Mouse (Mus musculus) kidney, adult 2 months (tissue): ENCODE data around the gene Ogfr.

Source experiments
- CTCF ChIP-seq: fragments of 200-500 bp; conservative IDR thresholded peaks from 2 replicates; pipeline ENCODE4 v1.5.1; 2011; ENCODE audit warnings: low read depth, mild to moderate bottlenecking, control low read depth, low read length, moderate library complexity, mixed read lengths; ENCODE audit not compliant: insufficient read depth, insufficient read length
- POLR2A ChIP-seq: fragments of 200-500 bp; IDR thresholded peaks from one replicate; pipeline ENCODE4 v1.6.1; 2011; ENCODE audit warnings: low read depth, low read length, control low read depth

DNA sequence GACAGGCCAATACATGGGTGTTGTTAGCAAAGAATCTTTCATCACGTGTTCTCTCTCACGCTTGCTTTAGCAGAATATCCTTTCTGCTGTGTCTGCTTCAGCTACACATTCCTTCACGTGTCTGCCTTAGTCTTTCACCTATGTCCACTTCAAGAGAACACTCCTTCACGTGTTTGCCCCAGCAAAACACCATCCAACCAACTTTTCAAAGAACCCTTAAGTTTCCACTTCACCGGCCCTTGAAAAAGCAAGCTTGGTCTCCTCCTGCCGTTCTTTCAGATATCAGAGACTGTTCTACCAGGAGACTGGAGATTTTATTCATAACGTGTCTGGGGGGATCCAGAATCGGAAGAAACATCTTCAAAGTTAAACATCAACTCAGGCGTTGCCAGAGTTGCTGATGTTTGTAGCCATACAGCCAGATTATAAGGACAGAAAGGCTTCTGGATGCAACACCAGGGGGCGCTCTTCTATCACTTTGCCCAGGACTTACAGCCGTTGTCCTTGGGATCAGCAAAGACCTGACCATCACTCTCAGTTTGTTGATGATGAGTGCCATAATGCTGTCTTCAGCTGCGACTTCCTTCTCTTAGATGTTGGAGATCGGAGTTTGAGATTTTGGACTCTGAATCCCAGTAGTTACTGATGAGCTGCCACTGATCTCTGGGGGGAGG lies 22.7 kb upstream of the Ogfr start:
- TF ChIP-seq CTCF: peak; percentile 87
- TF ChIP-seq POLR2A: no peak
